In genomic region chr13:15862941-15863340, GRCm38 (mm10) we compare ENCODE assay signal across 9 mouse cellular contexts.
"Had no signal": no experiment of that assay in that cellular context is flagged by ENCODE, and none has a peak within 500 bp of the region (broad histone marks: within the 10 kb centered on the region; RNA-seq: fewer than 3 reads in every experiment).

No protein-coding gene starts in this region.

- ATAC-seq: liver, postnatal 0 days; midbrain, embryonic 15.5 days had no signal

- DNase-seq: kidney, adult 9 months; kidney, postnatal 4 days; liver; liver, embryonic 13.5 days; liver, postnatal 0 days; right cerebral cortex, postnatal 14 days; thymus, adult 18-20 months; thymus, postnatal 14 days had no signal
